Mouse (Mus musculus): ENCODE measurements around the gene Fam131b.

DNA sequence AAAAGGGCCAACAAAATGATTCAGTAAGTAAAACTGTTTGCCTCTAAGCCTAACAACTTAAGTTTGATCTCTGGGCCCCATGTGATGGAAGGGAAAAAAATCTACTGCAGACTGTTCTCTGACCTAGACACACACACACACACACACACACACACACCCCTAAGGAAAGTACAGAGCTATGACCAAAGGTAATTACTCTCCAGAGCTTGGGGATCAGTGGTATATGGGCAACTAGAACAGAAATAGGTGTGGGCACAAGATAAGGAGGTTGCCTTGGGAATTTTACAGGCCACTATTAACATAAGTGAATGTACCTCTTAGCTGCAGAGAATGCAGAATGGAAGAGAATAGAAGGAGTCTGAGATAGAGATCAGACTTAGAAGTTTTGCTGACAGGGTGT lies 36.9 kb downstream of the Fam131b start:
- TF ChIP-seq CTCF (IDR thresholded peaks at IDR 0.05; ENCODE audit: insufficient read depth, low read length) (no peak), POLR2A (IDR thresholded peaks at IDR 0.05; ENCODE audit: borderline replicate concordance, extremely low read depth, low read depth, low read length) (no peak)

Measured in lung, adult 2 months (tissue).